Mouse (Mus musculus) stomach, postnatal 0 days (tissue): ENCODE measurements around the gene H1foo.

Experiments used
- CTCF ChIP-seq: IDR thresholded peaks from 2 replicates; pipeline ENCODE4 v1.5.1; 2016; ENCODE audit warnings: antibody characterized with exemption, low read depth, mild to moderate bottlenecking, moderate library complexity
- EP300 ChIP-seq: optimal IDR thresholded peaks from 2 replicates; pipeline ENCODE3; 2016; ENCODE audit warnings: antibody characterized with exemption

GRCm38 (mm10) chr6:115973881-115974662 lies 29.3 kb downstream of the H1foo start:
- TF ChIP-seq EP300 = no peak
- TF ChIP-seq CTCF = no peak
